Mouse (Mus musculus) ES-E14 (cell line): ENCODE measurements around the gene Rbm6.

ENCODE experiments used
- HCFC1 ChIP-seq: IDR thresholded peaks from 2 replicates; pipeline ENCODE4 v1.6.1; 2012; ENCODE audit warnings: low read length, inconsistent platforms, borderline replicate concordance; ENCODE audit not compliant: insufficient read depth
- ZC3H11A ChIP-seq: IDR thresholded peaks from 2 replicates; pipeline ENCODE4 v1.6.1; 2012; ENCODE audit warnings: low read depth, mild to moderate bottlenecking, inconsistent platforms, low read length, borderline replicate concordance
- ZNF384 ChIP-seq: IDR thresholded peaks from 2 replicates; pipeline ENCODE4 v1.6.1; 2012; ENCODE audit warnings: low read depth, low read length, inconsistent platforms

GRCm38 (mm10) chr9:107782536-107783203 lies 90.4 kb downstream of the Rbm6 start:
- TF ChIP-seq HCFC1, result no peak
- no peak for TF ChIP-seq ZC3H11A
- TF ChIP-seq ZNF384, result no peak
